Mouse (Mus musculus) midbrain, embryonic 11.5 days (tissue): ENCODE results near the gene Zbtb16. TPM values are rescaled to one million over a fixed set of nuclear protein-coding genes. Genes with fewer than 3 reads are reported as not detected.

Source experiments
- ATAC-seq: fragments of 200-750 bp; cut with Nextera tagmentation; 2 replicates; pipeline ENCODE4 v1.8.0; 2017; ENCODE audit warnings: moderate TSS enrichment, moderate library complexity; ENCODE audit not compliant: low FRiP score
- DNase-seq: peaks from one replicate; pipeline ENCODE4 v3.0.0; 2015; ENCODE audit warnings: low spot score; ENCODE audit errors: missing footprints
- H3K27ac ChIP-seq: fragments of 300-500 bp; sonication (generic); 2 replicates; pipeline ENCODE4 v1.5.1; 2014; ENCODE audit warnings: low read depth, low read length
- H3K27me3 ChIP-seq: fragments of 300-500 bp; sonication (generic); 2 replicates; pipeline ENCODE4 v1.6.1; 2014; ENCODE audit warnings: mild to moderate bottlenecking, low read length, moderate library complexity, mixed read lengths; ENCODE audit not compliant: control insufficient read depth, insufficient read depth
- H3K36me3 ChIP-seq: fragments of 300-500 bp; sonication (generic); 2 replicates; pipeline ENCODE4 v1.6.1; 2014; ENCODE audit warnings: mild to moderate bottlenecking, low read length, moderate library complexity, mixed read lengths; ENCODE audit not compliant: control insufficient read depth, insufficient read depth
- H3K4me1 ChIP-seq: fragments of 300-500 bp; sonication (generic); 2 replicates; pipeline ENCODE4 v1.6.1; 2014; ENCODE audit warnings: low read length; ENCODE audit not compliant: control insufficient read depth, insufficient read depth
- H3K4me2 ChIP-seq: fragments of 300-500 bp; sonication (generic); 2 replicates; pipeline ENCODE4 v1.6.1; 2014; ENCODE audit warnings: mild to moderate bottlenecking, moderate library complexity
- H3K4me3 ChIP-seq: fragments of 300-500 bp; sonication (generic); 2 replicates; pipeline ENCODE4 v1.5.1; 2014; ENCODE audit warnings: low read depth, low read length
- H3K9ac ChIP-seq: fragments of 300-500 bp; sonication (generic); 2 replicates; pipeline ENCODE4 v1.6.1; 2014; ENCODE audit warnings: low read length
- H3K9me3 ChIP-seq: fragments of 300-500 bp; sonication (generic); 2 replicates; pipeline ENCODE4 v1.6.1; 2016; ENCODE audit warnings: low read length; ENCODE audit not compliant: control insufficient read depth
- WGBS: fragments of 180-500 bp; shearing (Covaris S2); extraction: QIAGEN DNeasy Blood & Tissue Kit; methylation state at CpG from one replicate; pipeline ENCODE4 v1.1.7; 2014; 5-methylcytosine and 5-hydroxymethylcytosine counted together
- polyA plus RNA-seq: library from polyadenylated mRNA; unstranded; fragments of >200 nt; fragmentation: Nextera tagmentation; extraction: Ambion mirVana; gene quantifications from 2 replicates; pipeline ENCODE4 v1.2.1, GENCODE M21; 2014

Zbtb16 gene
- polyA plus RNA-seq, 1 experiment from 2014 or later, result 15.0 TPM

GRCm38 (mm10) chr9:48613221-48613620, 222.8 kb downstream of the Zbtb16 start:
- no peaks in the 10 kb centered on the region for H3K36me3 ChIP-seq
- 84% methylated on average over 4 of the region's 4 CpGs for WGBS
- ATAC-seq (no peak), DNase-seq (no peak)
- H3K4me3 ChIP-seq, result no peak overlapping the region
- H3K9me3 ChIP-seq, result no peaks in the 10 kb centered on the region
- no peak overlapping the region for H3K4me2 ChIP-seq
- no peaks in the 10 kb centered on the region for H3K4me1 ChIP-seq
- H3K27me3 ChIP-seq, result no peaks in the 10 kb centered on the region
- H3K9ac ChIP-seq, result no peak overlapping the region
- no peak overlapping the region for H3K27ac ChIP-seq

- no peaks in the 10 kb centered on the region for H3K9me3 ChIP-seq
- WGBS, result 89% methylated on average over 5 of the region's 5 CpGs
- H3K36me3 ChIP-seq, result no peaks in the 10 kb centered on the region
- no peaks in the 10 kb centered on the region for H3K4me1 ChIP-seq
- DNase-seq (peak; percentile 28), ATAC-seq (no peak)
- H3K27ac ChIP-seq, result no peak overlapping the region
- no peak overlapping the region for H3K4me2 ChIP-seq
- H3K4me3 ChIP-seq, result no peak overlapping the region
- no peak overlapping the region for H3K9ac ChIP-seq
- no peaks in the 10 kb centered on the region for H3K27me3 ChIP-seq
Observed at GRCm38 (mm10) chr9:48612542-48612941, 223.5 kb downstream of the Zbtb16 start.

GRCm38 (mm10) chr9:48611032-48611431, 225.0 kb downstream of the Zbtb16 start:
- no peak overlapping the region for H3K4me3 ChIP-seq
- H3K36me3 ChIP-seq, result no peaks in the 10 kb centered on the region
- H3K4me1 ChIP-seq, result no peaks in the 10 kb centered on the region
- no peak overlapping the region for H3K9ac ChIP-seq
- H3K9me3 ChIP-seq, result no peaks in the 10 kb centered on the region
- no peak for DNase-seq
- no peaks in the 10 kb centered on the region for H3K27me3 ChIP-seq
- WGBS, result 36% methylated on average over 1 of the region's 1 CpGs
- H3K4me2 ChIP-seq, result no peak overlapping the region
- H3K27ac ChIP-seq, result no peak overlapping the region
- ATAC-seq, result no peak

GRCm38 (mm10) chr9:48609734-48610133, 226.3 kb downstream of the Zbtb16 start:
- H3K9ac ChIP-seq, result no peak overlapping the region
- no peak overlapping the region for H3K4me3 ChIP-seq
- H3K27me3 ChIP-seq, result no peaks in the 10 kb centered on the region
- WGBS, result 77% methylated on average over 4 of the region's 4 CpGs
- H3K4me2 ChIP-seq, result no peak overlapping the region
- no peak for ATAC-seq
- no peaks in the 10 kb centered on the region for H3K9me3 ChIP-seq
- no peak for DNase-seq
- no peak overlapping the region for H3K27ac ChIP-seq
- H3K4me1 ChIP-seq, result no peaks in the 10 kb centered on the region
- no peaks in the 10 kb centered on the region for H3K36me3 ChIP-seq

- no peaks in the 10 kb centered on the region for H3K27me3 ChIP-seq
- 0 out of 2 replicates have a peak, but pooled peaks have one; percentile 30 for ATAC-seq
- peak; percentile 87 for DNase-seq
- no peaks in the 10 kb centered on the region for H3K9me3 ChIP-seq
- WGBS, result 43% methylated on average over 7 of the region's 7 CpGs
- no peaks in the 10 kb centered on the region for H3K4me1 ChIP-seq
- H3K4me2 ChIP-seq, result no peak overlapping the region
- no peak overlapping the region for H3K4me3 ChIP-seq
- no peak overlapping the region for H3K9ac ChIP-seq
- no peak overlapping the region for H3K27ac ChIP-seq
- H3K36me3 ChIP-seq, result no peaks in the 10 kb centered on the region
Observed at GRCm38 (mm10) chr9:48607417-48607816, 228.6 kb downstream of the Zbtb16 start.

- Histone ChIP-seq H3K4me3 (no peak overlapping the region), H3K27me3 (no peaks in the 10 kb centered on the region), H3K9ac (no peak overlapping the region), H3K36me3 (no peaks in the 10 kb centered on the region), H3K4me2 (no peak overlapping the region), H3K27ac (no peak overlapping the region), H3K9me3 (no peaks in the 10 kb centered on the region), H3K4me1 (no peaks in the 10 kb centered on the region)
- ATAC-seq (no peak), DNase-seq (no peak)
- 93% methylated on average over 7 of the region's 7 CpGs for WGBS
Observed at GRCm38 (mm10) chr9:48606171-48606570, 229.9 kb downstream of the Zbtb16 start.

- 88% methylated on average over 5 of the region's 5 CpGs for WGBS
- H3K9ac ChIP-seq, result no peak overlapping the region
- H3K36me3 ChIP-seq, result no peaks in the 10 kb centered on the region
- ATAC-seq (no peak), DNase-seq (no peak)
- H3K4me3 ChIP-seq, result no peak overlapping the region
- H3K27ac ChIP-seq, result no peak overlapping the region
- no peak overlapping the region for H3K4me2 ChIP-seq
- no peaks in the 10 kb centered on the region for H3K9me3 ChIP-seq
- no peaks in the 10 kb centered on the region for H3K27me3 ChIP-seq
- H3K4me1 ChIP-seq, result no peaks in the 10 kb centered on the region
Observed at GRCm38 (mm10) chr9:48605697-48606096, 230.3 kb downstream of the Zbtb16 start.

GRCm38 (mm10) chr9:48604939-48605598, 231.0 kb downstream of the Zbtb16 start, which contains the start of gene Nnmt:
Gene Nnmt, minus strand, starts transcription at chr9:48605153.
- no peak within 1 kb of the TSS for H3K4me3 ChIP-seq
- DNase-seq, result no peak
- H3K36me3 ChIP-seq, result no peaks in the 10 kb centered on the region
- H3K27ac ChIP-seq, result no peak within 1 kb of the TSS
- WGBS, result 61% methylated on average over 8 of the region's 8 CpGs
- H3K4me1 ChIP-seq, result no peaks in the 10 kb centered on the region
- no peak for ATAC-seq
- H3K9me3 ChIP-seq, result no peaks in the 10 kb centered on the region
- H3K9ac ChIP-seq, result no peak within 1 kb of the TSS
- H3K4me2 ChIP-seq, result no peak within 1 kb of the TSS
- no peaks in the 10 kb centered on the region for H3K27me3 ChIP-seq
